Mouse (Mus musculus): Measurements from ENCODE around the gene Nabp1.
A peak's percentile ranks its signal among the peaks of the same experiment; 100 is the strongest.
"Not testable (repeated sequence)": the region's sequence is repeated elsewhere in the genome, so short reads cannot be mapped to it uniquely, and the experiment has no call there.

Gene Nabp1

DNA sequence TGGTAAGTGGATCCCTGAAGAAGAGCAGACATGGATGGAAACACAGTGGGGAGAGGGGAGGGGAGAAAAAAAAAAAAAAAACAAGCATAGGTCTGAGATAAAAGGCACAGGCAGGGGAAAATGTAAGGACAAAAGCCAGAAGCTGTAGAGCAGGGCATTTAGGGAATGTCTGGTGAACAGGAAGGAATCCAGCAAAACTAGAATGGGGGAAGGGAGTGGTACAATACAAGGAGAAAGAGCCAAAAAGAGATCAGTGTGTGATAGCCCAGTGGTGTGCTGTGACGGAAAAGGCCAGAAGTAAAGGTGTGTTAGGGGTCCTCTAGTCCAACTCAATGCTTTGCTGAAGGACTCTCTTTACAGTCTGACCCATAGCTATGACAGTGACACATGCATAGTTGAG is 8.1 kb upstream of the Nabp1 start:
- DNase-seq (ENCODE audit: low spot score in 2 of 2): no peak

DNA sequence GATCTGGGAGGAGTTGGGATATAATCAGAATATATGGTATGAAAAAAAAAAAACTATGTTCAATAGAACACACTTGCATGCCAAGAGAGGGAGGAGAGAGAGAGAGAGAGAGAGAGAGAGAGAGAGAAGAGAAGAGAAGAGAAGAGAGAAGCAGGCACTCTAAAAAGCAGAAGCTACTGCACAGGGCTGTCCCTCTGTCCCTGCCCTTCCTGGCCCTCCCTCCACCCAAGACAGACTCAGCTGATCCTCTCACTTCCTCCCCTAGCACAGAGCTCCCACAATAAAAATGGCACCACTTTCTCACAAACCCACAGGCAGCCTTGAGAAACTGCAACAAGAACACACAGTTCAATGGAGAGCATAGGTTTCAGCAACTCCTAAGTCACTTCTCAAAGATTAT is 2.2 kb upstream of the Nabp1 start:
- peak in 1 of 2 experiments; percentile 59 for DNase-seq (ENCODE audit: low spot score in 2 of 2)

DNA sequence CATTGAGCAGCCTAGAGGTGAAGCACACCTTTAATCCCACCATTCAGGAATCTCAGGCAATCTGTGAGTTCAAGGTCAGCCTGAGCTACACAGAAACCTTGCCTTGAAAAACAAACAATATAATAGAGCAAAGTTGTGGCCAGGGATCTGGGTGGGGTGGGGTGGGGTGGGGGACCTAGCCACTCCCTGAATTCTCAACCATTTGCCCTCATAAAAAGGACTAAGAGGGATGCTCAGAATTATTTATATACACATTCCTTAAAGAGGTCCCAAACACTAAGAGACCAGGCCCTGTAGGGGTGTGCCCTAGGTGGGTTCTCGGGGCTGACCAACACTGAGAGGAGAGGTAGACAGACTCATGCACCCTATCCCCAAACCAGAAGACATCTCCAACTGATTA is 1.5 kb upstream of the Nabp1 start:
- no peak for DNase-seq (ENCODE audit: low spot score in 2 of 2)

DNA sequence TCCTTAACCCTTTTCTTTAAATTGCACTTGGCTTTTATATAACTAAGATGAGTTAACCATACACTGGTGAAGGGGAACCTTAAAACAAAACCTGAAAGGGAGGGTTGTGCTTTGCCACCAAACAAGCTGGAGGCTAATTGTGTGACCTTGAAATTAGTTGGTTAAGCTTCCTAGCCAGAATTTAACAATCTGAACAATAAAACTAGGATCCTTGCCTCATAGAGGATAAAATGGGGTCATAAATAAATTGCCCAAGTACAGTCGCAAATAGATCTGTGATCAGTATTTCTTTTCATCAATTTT is 753 bp upstream of the Nabp1 start:
- DNase-seq (ENCODE audit: low spot score in 2 of 2): no peak

DNA sequence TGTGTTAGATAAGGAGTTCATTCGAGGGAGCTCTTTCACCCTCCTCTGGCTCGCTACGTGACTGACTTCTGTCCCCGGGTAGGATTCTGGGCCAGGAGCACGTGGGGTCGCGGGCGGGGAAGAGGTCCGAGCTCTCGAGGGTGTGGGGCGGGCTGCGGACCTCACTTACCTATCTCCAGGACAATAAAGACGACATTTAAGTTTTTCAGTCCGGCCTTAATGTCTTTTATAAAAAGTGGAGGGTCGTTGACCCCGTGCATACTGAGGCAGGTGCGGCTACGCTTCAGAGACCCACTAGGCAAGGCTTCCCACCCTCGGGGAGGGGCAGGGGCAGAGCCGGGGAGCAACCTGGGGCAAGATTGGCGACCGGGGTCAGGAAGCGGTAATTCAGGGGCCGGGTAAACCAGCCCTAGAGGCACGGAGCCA is 556 bp downstream of the Nabp1 start:
- peak in 1 of 2 experiments; percentile 55 for DNase-seq (ENCODE audit: low spot score in 2 of 2)

DNA sequence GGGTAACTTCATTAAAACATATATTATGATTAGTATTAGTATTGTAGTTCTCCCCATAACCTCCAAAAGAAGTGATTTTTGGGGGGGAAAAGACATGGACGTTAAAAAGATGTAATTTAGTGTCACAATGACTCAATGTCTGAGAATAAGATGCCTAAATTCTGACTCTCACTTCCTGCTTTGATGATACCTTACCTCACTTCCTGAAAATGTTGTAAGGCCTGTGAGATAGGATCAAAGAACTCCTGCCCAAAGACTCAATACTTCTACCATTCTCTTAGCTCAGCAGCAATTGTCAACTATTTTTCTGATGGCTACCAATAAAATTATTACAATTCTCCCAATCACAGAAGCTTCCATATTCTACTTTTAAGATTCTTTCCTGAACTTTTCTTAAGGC is 1.8 kb downstream of the Nabp1 start:
- DNase-seq (ENCODE audit: low spot score in 2 of 2): no peak

DNA sequence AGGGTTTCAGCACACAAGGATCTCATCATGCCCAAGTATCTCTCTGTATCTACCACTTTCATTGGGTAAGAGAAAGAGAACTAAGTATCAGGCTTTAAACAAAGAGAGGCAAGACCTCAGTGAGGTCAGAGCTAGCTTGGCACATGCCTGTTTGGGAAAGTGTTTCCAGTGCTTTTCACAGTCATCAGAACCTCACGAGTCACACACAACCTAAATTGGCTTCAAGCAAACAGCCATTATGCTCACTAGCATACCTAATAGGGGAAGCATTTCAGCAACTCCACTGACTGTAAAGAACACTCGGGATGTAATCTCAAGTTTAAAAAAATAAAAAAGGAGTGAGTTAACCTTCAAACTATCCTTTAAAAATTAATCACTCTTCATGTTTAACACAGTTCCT is 10.1 kb downstream of the Nabp1 start:
- DNase-seq (ENCODE audit: low spot score in 2 of 2): no peak

DNA sequence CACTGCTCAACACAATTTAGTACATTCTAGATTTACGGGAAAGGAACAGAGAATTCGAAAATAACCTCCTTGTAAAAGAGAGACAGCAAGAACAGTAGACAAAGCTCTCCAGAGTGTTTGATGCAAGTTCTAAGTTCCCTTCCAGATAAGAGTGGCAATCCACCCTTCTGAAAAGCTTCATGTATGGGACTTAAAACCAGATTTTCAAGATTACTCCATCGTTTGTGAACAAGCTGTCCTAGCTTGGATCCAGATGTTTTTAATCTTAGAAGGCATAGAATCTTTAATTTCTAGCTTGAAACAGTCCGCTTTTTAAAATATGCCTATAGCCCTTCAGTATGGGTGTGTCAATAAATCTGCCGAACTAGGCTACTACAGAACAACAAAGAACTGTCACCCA is 11.0 kb downstream of the Nabp1 start:
- DNase-seq (ENCODE audit: low spot score in 2 of 2): no peak

DNA sequence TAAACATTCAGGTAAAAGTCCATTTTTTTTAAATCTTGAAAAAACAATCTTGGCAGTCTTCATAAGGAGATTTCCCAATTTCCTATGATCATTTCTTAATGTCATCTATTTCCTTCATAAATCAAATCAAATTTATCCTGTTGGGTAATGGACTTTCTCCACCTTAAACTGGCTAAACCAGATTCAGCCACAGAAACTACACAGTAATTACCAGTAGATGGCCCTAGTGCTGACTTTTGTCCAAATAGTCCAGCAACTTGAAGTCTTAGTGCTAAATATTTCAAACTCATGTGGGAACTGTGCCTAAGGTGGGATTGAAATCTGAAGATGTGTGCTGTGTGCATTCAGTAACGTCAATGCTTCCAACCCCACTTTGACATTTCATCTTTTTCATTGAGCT is 11.8 kb downstream of the Nabp1 start:
- DNase-seq (ENCODE audit: low spot score in 2 of 2): no peak

DNA sequence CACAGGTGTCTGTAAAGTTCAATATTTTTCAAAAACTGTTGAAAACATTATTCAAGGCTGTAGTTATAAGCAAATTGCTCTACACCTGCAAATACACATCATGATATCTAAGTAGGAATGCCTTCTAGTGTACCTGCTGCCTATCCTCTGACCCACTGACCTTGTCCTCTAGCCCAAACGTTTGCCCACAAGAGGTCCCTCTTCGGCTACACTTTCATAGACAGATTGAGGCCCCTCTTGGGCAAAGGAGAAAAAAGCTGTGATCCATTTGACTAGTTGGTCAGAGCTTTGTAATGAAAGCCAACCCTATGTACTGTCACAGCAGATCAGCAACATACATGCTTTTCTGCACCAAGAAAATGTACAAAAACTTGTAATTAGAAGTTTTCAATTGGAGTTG is 12.9 kb downstream of the Nabp1 start:
- no peak for DNase-seq (ENCODE audit: low spot score in 2 of 2)

DNA sequence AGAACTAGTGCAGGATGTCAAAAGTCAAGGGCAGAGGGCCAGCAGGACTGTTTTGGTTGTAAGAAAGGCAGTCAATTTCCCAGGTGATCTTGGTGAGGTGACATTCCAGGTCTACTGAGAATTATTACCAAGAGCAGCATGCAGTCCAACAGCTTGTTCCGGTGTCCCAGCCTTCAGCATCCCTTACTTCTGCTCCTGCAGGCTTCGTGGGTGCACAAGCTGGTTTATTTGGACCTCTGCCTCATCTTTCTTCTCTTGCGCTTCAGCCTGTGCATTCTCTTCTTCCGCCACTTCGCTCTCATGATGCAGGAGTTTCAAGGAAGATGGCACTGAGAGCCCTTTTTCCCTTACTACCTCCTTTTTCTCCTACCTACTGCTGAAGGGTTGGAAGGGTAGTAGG is 15.2 kb downstream of the Nabp1 start:
- no peak for DNase-seq (ENCODE audit: low spot score in 2 of 2)

DNA sequence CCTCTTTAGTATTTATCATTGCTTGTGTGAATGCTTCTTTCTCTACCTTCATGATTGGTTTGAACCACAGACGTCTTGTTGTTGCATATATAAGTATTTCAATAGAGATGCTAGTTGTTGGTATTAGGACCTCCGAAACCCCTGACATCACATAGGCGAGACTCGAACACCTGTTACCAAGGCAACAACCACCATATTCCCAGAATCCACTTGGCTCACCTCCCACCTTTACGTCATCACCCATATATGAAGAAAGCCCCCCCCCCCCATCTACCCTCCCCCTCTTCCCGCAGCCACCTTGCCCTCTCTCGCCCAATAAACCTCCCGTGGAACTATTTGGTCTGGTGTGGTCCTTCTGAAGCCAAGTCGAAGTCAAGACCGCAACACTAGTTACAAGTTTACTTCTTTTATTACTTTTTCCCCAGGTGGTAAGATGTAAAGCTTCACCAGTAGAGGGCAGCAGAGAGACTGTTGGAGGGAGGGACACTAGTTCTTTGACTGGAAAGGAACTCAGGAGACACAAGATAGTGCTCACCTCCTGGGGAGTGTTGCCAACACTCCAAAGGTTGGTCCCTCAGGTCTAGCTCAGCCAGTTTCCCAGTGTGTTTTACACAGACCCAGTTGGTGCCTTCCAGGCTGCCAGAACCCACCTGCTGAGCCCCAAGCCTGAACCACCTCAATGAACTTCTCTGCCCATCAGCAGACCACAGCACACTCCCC is 19.3 kb downstream of the Nabp1 start:
- DNase-seq (ENCODE audit: low spot score in 2 of 2): peak in 1 of 2 experiments; percentile 44

DNA sequence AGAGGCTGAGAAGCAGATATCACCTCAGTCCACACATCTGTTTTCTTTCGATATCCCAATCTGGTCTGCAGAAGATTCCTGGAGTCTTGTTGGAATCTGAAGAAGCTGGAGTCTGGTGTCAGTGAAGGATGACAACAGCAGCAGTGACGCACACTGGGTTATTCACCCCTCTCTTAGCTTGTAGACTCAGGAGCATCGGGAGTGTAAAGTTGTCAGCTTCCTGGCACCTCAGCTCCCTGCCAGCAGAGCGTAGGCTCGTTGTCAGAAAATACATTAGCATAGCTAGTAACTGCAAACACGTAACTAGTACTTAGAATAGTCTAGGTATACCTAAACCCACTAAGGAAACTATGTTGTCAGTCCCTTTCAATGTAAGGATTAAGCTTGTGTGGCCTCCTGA is 20.1 kb downstream of the Nabp1 start:
- no peak for DNase-seq (ENCODE audit: low spot score in 2 of 2)

DNA sequence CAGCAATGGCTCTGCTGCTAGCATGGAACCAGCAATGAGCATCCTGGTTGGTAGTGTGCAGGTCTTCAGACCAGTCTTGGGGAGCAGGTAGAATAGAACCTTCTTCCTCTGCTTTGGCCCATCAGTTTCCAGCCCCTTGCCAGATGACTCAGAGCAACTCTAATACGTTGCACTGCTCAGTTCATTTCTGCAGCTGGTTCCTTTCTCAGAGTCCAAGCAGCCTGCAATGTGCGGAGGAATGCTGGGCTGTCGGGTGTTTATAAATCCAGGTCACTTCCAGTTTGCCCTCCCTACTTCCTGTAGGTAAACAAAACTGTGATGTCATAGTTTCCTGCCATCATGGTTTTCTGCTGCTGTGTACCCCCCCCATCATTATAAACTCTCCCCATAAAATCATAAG is 21.0 kb downstream of the Nabp1 start:
- no peak for DNase-seq (ENCODE audit: low spot score in 2 of 2)

DNA sequence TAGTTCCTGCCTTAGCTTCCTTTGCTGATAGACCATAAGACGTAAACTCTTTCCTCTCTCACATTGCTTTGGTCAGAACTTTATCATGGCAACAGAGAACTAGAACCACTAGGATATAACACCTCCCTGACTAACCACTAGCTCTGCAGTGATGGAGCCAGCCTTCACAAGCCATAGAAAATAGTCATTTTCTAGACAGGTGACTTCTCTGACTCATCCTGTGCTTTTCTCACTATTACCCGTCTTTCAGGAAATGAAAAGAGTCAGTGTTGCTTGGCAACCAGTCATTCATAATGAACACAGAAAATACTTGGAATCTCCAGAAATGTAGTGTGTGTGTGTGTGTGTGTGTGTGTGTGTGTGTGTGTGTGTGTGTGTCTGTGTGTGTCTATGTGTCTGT is 29.4 kb downstream of the Nabp1 start:
- DNase-seq (ENCODE audit: low spot score in 2 of 2): no peak

DNA sequence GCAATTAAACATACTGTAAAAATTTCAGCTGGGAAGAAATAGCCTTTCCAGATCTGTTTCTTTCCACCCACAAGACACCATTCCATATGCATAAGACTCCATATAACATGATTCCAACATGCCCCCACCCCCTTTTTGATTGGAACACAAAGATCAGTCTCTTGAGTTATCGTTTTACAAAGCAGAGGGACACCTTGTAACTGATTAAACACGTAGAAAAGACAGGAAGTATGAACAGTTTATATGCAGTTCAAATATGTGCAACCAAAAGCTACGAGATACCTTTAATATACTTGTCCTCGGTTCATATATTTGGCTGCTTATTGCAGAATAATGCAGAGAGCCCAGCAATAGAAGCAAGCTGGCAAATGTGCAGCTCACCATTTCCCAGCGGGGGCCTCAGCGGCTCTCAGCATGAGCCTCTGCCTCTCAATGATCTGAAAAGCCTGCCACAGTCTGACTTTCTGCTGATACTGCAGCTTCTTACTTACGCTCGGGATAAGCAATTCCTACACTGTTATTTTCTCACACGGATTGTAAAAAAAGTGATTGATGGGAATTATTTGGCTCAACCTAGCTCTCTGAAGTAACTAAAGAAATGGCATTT is 32.3 kb downstream of the Nabp1 start:
- DNase-seq (ENCODE audit: low spot score in 2 of 2): no peak

DNA sequence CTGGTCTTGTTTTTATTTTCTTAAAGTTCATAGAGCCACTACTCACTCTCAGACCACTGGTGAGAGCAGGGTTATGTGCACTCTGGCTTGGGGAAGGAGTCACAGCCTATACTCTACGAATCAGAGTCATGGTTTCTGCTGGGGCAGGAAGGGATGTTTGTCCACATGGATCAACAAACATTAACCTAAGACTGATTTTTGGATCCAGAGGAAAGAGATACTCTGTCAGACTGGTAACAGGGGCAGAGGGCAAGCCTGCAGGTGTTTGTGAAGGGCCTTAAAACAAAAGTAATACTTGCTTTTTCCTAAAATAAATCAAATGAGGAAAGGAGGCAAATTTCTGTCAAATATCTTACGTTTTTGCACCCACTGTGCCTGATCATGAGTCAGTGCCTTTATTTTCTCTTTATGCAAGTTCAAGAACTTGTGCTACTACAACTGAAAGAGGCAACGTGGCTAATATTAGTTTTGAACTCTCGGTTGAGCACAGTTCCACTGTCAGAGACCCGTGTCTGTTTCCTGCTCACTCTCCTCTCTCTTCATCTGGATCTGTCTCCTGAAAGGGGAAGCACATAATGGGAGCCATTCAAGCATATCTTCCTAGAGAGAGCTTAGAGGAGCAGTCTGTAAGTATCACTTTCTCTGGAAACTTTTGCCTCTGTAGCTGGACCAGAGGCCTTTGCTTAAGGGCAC is 32.9 kb downstream of the Nabp1 start:
- no peak for DNase-seq (ENCODE audit: low spot score in 2 of 2)

DNA sequence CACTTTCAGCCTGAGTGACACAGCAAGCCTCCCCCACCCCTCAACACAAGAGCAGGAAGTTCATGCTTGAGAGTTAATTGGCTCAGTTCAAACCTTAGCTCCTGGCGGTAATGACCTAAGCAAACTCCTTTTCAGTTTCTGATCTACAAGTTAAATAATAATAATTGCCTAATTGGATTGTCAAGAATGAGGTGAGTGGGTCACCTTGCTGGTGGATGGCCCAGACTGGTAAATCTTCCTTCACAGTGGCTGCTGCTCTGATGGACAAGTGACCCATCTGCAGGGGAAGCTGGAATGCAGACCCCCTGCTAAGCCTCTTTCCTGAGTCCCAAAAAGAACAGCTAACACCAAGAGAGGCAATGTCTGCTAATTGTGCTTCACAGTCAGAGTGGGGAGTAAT is 48.5 kb downstream of the Nabp1 start:
- no peak for DNase-seq (ENCODE audit: low spot score in 2 of 2)

DNA sequence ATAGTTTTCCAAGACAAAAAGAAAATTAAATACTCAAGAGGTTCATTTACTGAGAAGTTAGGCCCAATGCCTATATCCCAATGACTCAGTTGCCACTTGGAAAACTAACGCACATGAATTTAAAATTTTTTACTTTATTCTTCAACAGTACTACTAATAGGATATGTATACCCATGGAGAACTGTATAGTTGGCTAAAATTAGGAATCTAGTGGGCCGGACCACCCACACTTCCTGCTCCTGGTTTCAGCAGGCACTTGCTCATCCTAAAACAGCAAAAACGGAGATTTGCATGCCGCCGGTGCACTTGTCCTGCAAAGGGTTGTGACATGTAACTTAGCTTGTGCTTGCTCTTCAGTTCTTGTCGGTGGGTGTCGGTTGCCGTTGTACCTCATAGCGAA is 51.9 kb downstream of the Nabp1 start:
- DNase-seq (ENCODE audit: low spot score in 2 of 2): no peak

DNA sequence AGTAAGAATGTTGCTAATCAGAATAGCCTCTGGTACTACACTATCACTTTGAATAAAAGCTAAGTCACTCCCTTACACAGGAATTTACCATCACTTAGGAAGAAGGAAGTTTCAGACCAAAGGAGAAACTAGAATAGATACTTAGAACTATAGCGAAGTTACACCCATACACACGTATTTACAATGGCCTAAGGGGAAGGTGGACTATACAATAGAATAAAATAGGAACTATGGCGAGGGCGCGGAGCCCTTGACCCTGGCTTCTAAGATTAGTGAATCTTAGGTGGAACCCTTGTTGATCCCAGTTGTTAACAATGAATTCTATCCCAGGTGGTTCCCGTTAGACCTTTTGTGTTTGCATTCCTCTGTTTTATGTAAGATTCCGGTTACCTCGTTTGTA is 57.2 kb downstream of the Nabp1 start:
- not testable (repeated sequence) for DNase-seq (ENCODE audit: low spot score in 2 of 2)

DNA sequence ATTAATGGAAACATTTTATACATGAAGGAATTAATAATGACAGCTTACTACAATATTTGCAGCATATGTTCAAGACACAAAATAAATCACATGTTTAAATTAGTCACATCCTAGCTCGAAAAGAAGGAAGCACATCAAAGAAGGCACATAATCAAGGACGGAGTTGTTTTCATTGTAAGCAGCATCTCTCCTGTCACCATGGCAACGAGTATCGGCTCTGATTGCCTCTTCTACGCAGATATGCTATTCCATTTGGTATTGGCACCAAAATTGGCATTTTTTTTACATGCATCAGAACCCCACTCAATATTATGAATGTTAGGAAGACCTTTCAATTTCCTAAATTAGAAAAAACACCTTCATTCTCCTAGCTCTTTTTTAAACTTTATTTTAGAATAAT is 59.5 kb downstream of the Nabp1 start:
- no peak for DNase-seq (ENCODE audit: low spot score in 2 of 2)
